Mouse (Mus musculus) right cerebral cortex, adult 2 months (tissue): Measurements from ENCODE around the gene Gm20765.
"Not testable (repeated sequence)": the region's sequence is repeated elsewhere in the genome, so short reads cannot be mapped to it uniquely, and the experiment has no call there.

Experiments
- DNase-seq, 2 experiments: peaks; one replicate each; pipeline ENCODE4 v3.0.0; 2021 to 2022; ENCODE audit warnings: low spot score in 2 of 2

Gm20765 gene

DNA sequence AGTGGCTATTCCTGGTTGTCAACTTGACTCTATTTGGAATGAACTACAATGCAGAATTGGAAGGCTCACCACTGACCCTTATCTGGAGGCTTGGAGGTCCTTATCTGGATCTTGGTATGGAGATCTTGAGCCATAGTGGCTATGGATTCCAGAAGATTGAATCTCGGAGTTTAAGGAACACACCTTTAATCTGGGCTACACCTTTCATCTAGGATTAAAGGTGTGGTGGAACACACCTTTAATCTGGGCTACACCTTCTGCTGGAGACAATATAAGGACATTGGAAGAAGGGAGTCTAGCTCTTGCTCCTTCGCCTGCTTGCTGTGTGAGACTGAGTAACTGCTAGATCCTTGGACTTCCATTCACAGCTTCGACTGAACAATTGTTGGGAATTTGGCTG is at the start of gene Gm20765:
Gm20765 (plus strand) TSS at position 301 of the 400 bp plus-strand sequence.
- DNase-seq, result not testable (repeated sequence)

DNA sequence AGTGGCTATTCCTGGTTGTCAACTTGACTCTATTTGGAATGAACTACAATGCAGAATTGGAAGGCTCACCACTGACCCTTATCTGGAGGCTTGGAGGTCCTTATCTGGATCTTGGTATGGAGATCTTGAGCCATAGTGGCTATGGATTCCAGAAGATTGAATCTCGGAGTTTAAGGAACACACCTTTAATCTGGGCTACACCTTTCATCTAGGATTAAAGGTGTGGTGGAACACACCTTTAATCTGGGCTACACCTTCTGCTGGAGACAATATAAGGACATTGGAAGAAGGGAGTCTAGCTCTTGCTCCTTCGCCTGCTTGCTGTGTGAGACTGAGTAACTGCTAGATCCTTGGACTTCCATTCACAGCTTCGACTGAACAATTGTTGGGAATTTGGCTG is 42.6 kb upstream of the Gm20765 start, which contains the start of gene Gm21293:
Gm21293 (plus strand) TSS at position 301 of the 400 bp plus-strand sequence.
- DNase-seq, result not testable (repeated sequence)

DNA sequence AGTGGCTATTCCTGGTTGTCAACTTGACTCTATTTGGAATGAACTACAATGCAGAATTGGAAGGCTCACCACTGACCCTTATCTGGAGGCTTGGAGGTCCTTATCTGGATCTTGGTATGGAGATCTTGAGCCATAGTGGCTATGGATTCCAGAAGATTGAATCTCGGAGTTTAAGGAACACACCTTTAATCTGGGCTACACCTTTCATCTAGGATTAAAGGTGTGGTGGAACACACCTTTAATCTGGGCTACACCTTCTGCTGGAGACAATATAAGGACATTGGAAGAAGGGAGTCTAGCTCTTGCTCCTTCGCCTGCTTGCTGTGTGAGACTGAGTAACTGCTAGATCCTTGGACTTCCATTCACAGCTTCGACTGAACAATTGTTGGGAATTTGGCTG is 34.1 kb upstream of the Gm20765 start, which contains the start of gene Gm6763:
Gm6763 (plus strand) TSS at position 301 of the 400 bp plus-strand sequence.
- DNase-seq, result not testable (repeated sequence)

DNA sequence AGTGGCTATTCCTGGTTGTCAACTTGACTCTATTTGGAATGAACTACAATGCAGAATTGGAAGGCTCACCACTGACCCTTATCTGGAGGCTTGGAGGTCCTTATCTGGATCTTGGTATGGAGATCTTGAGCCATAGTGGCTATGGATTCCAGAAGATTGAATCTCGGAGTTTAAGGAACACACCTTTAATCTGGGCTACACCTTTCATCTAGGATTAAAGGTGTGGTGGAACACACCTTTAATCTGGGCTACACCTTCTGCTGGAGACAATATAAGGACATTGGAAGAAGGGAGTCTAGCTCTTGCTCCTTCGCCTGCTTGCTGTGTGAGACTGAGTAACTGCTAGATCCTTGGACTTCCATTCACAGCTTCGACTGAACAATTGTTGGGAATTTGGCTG is 25.6 kb upstream of the Gm20765 start, which contains the start of gene Gm8764:
Gm8764 (plus strand) TSS at position 301 of the 400 bp plus-strand sequence.
- DNase-seq, result not testable (repeated sequence)

DNA sequence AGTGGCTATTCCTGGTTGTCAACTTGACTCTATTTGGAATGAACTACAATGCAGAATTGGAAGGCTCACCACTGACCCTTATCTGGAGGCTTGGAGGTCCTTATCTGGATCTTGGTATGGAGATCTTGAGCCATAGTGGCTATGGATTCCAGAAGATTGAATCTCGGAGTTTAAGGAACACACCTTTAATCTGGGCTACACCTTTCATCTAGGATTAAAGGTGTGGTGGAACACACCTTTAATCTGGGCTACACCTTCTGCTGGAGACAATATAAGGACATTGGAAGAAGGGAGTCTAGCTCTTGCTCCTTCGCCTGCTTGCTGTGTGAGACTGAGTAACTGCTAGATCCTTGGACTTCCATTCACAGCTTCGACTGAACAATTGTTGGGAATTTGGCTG is 17.1 kb upstream of the Gm20765 start, which contains the start of gene Gm21304:
Gm21304 (plus strand) TSS at position 301 of the 400 bp plus-strand sequence.
- DNase-seq, result not testable (repeated sequence)

DNA sequence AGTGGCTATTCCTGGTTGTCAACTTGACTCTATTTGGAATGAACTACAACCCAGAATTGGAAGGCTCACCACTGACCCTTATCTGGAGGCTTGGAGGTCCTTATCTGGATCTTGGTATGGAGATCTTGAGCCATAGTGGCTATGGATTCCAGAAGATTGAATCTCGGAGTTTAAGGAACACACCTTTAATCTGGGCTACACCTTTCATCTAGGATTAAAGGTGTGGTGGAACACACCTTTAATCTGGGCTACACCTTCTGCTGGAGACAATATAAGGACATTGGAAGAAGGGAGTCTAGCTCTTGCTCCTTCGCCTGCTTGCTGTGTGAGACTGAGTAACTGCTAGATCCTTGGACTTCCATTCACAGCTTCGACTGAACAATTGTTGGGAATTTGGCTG is 8.6 kb upstream of the Gm20765 start, which contains the start of gene Gm21312:
Gm21312 (plus strand) TSS at position 301 of the 400 bp plus-strand sequence.
- not testable (repeated sequence) for DNase-seq

DNA sequence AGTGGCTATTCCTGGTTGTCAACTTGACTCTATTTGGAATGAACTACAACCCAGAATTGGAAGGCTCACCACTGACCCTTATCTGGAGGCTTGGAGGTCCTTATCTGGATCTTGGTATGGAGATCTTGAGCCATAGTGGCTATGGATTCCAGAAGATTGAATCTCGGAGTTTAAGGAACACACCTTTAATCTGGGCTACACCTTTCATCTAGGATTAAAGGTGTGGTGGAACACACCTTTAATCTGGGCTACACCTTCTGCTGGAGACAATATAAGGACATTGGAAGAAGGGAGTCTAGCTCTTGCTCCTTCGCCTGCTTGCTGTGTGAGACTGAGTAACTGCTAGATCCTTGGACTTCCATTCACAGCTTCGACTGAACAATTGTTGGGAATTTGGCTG is 8.4 kb downstream of the Gm20765 start, which contains the start of gene Gm4340:
Gm4340 (plus strand) TSS at position 301 of the 400 bp plus-strand sequence.
- DNase-seq, result not testable (repeated sequence)

DNA sequence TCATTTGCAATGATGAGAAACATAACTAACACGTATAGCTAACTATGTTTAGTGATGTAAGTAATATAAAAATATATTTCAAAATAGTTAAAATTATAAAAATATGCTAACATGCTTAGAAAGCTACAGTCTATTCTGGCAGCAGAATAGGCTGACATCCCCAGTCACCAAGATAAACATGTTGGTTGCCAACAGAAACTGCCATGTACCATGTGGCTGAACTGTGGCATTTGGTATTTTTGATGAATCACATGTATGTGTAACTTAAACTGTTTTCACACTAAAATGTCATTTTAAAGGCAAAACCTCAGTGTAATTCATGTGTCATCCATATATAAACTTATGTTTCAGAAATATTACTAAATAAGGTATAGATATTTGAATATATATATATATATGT is 24.3 kb downstream of the Gm20765 start:
- DNase-seq, result no peak

DNA sequence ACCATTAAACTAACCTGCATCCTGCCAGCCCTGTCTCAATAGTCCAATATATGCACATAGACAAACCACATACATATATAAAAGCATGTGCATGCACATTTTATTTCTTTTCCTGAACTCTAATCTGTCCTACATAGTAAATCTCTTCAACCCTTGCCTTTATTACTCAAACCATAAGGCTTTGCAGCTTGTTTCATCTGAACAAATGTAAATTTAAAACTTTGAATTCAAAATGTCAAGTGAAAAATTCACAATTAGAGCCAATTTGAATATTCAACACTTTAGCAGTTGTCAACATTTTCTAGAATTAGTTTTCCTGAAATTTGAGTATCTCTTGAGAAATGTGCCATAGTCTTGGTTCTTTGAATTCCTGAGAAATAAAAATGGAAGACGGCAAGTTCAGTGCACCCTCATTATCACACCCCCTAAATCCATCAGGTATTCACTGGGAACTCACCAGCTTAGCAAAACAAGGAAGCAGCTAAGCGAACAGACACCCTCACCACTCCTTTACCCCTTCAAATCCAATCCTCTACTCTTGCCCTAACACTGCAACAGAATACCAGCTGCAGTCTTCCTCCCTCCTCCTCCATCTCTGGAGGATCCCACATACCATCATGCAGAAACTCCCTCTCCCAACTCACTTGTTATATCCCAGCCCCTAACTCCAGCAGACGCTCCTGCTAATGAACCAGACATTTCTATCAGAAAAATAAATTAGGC is 25.1 kb downstream of the Gm20765 start:
- DNase-seq, result no peak

DNA sequence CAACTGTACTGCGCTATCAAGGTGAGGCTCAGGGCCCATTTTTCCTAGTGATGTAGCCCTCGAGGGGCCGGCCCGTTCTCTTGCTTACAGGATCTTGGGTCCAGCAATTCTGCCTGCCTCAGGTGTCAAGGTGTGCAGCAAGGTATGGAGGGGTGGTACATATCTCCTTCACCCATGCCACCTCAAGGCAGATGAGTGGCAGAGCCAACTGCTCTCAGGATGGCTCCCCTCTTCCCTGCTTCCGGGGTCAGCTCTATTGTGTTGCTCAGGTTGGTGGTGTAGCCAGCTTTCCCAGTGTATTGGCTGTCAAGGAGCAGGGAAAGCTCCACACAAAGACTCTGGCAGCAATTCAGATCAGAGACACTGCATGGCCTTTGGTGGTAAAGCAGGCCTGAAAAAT is 29.2 kb downstream of the Gm20765 start:
- no peak for DNase-seq

DNA sequence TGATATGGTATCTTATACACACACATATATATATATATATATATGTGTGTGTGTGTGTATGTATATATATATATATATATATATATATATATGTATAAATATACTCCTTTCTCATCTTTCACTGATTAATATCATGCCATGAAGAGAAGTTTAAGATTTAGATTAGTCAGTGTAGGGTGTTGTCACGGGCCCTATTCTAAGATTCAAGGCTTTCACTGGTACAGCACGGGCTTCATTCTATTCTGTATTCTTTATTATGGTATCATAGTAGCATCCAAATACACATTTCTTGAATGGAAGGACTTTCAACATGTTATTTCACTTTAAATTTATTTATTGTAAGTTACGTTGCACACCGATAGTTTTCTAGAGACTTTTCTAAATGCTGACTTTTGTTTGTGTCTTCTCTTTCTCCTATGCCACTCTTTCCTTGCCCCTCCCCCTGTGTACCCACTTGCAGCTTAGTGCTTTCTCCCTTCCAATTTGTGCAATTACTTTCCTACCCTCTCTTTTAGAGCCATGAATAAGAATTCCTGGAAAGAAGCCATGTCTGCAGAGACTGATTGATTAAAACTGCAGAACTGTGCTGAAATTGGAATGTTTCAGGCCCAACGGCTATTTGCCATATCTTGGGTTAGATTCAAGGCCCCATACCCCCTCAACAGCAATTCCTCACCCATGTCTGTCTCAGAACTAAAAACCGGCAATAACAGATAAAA is 35.1 kb downstream of the Gm20765 start:
- no peak for DNase-seq
